Mouse (Mus musculus): ENCODE results near the gene Ubash3a. TPM values are rescaled to one million over a fixed set of nuclear protein-coding genes. Genes with fewer than 3 reads are reported as not detected.

Ubash3a gene
- polyA plus RNA-seq, 1 experiment = 1.1 TPM

- peak; percentile 62 for TF ChIP-seq CTCF (IDR thresholded peaks at IDR 0.05; ENCODE audit: insufficient read depth, low read length)
- no peak for TF ChIP-seq POLR2A (IDR thresholded peaks at IDR 0.05; ENCODE audit: borderline replicate concordance, extremely low read depth, low read depth, low read length)
- DNase-seq = peak; percentile 75
- Histone ChIP-seq H3K4me3 (replicated peaks; ENCODE audit: extremely low read depth, low read depth, low read length) (peak overlapping the region; percentile 67), H3K4me1 (ENCODE audit: control insufficient read depth, insufficient read depth, low read length) (peaks cover 10% of the 10 kb centered on the region)
- WGBS = 29% methylated on average over 25 of the region's 25 CpGs
Measured at GRCm38 (mm10) chr17:31295215-31295891, 87.7 kb downstream of the Ubash3a start.

GRCm38 (mm10) chr17:31295892-31296781 lies 88.5 kb downstream of the Ubash3a start:
- peak; percentile 91 for DNase-seq
- WGBS = 1% methylated on average over 68 of the region's 68 CpGs
- no peak for TF ChIP-seq CTCF (IDR thresholded peaks at IDR 0.05; ENCODE audit: insufficient read depth, low read length)
- 0 out of 2 replicates have a peak, but pooled peaks have one; percentile 14 for TF ChIP-seq POLR2A (IDR thresholded peaks at IDR 0.05; ENCODE audit: borderline replicate concordance, extremely low read depth, low read depth, low read length)

More at GRCm38 (mm10) chr17:31295892-31296781, 88.5 kb downstream of the Ubash3a start:
- Histone ChIP-seq H3K4me3 (replicated peaks; ENCODE audit: extremely low read depth, low read depth, low read length) (peak overlapping the region; percentile 67), H3K4me1 (ENCODE audit: control insufficient read depth, insufficient read depth, low read length) (peaks cover 10% of the 10 kb centered on the region)

Other genes with a start within 250 kb of the Ubash3a start
- gene Abcg1, start 150.2 kb upstream of the Ubash3a start, polyA plus RNA-seq (2012; rRNA removed) = 53.2 and 57.4 TPM in 2 replicates
- gene Tff3, start 78.2 kb upstream of the Ubash3a start, polyA plus RNA-seq (2012; rRNA removed) = 20.4 TPM in 1 of 2 replicates, not detected in the other
- gene Tff2, start 63.6 kb upstream of the Ubash3a start, polyA plus RNA-seq (2012; rRNA removed) = 4.5 and 25.4 TPM in 2 replicates
- not detected in 2 replicates for gene Tff1, start 42.6 kb upstream of the Ubash3a start, polyA plus RNA-seq (2012; rRNA removed)
- gene Tmprss3, start 8.9 kb upstream of the Ubash3a start, polyA plus RNA-seq (2012; rRNA removed) = 0.05 and 0.11 TPM in 2 replicates
- 6.9 and 11.7 TPM in 2 replicates for gene Rsph1, start 69.5 kb downstream of the Ubash3a start, polyA plus RNA-seq (2012; rRNA removed)
- 51.1 and 54.3 TPM in 2 replicates for gene Slc37a1, start 78.9 kb downstream of the Ubash3a start, polyA plus RNA-seq (2012; rRNA removed)
- 83.6 and 99.1 TPM in 2 replicates for gene Pde9a, start 178.3 kb downstream of the Ubash3a start, polyA plus RNA-seq (2012; rRNA removed)

Data from lung, adult 2 months (tissue).